In genomic region chr14:33932935-33933703, GRCm38 (mm10) we compare ENCODE assay signal across 9 mouse cellular contexts. TPM values are rescaled to one million over a fixed set of nuclear protein-coding genes. Genes with fewer than 3 reads are reported as not detected.
DNase-seq lines count a peak whose midpoint lies in the region; ATAC-seq lines count a peak whose summit lies in the region.
"Had no signal": no experiment of that assay in that cellular context is flagged by ENCODE, and none has a peak within 500 bp of the region (broad histone marks: within the 10 kb centered on the region; RNA-seq: fewer than 3 reads in every experiment).

No protein-coding gene starts in this region.

- H3K4me2 ChIP-seq in hindbrain, embryonic 13.5 days: no peak overlapping the region
- H3K4me2 ChIP-seq in embryonic facial prominence, embryonic 14.5 days (ENCODE audit: low read depth, low read length): no peak overlapping the region
- H3K4me2 ChIP-seq in hindbrain, embryonic 12.5 days (replicated peaks): no peak overlapping the region
- no peak overlapping the region for H3K4me2 ChIP-seq in midbrain, embryonic 16.5 days (ENCODE audit: low read length)

- H3K27ac ChIP-seq in hindbrain, embryonic 10.5 days: no peak overlapping the region
- H3K27ac ChIP-seq in hindbrain, embryonic 13.5 days: no peak overlapping the region
- H3K27ac ChIP-seq in embryonic facial prominence, embryonic 14.5 days (replicated peaks; ENCODE audit: low read depth, low read length): no peak overlapping the region
- H3K27ac ChIP-seq in hindbrain, embryonic 12.5 days: no peak overlapping the region
- no peak overlapping the region for H3K27ac ChIP-seq in midbrain, embryonic 16.5 days (ENCODE audit: low read length)

- H3K36me3 ChIP-seq in hindbrain, embryonic 10.5 days: no peaks in the 10 kb centered on the region
- H3K36me3 ChIP-seq in hindbrain, embryonic 13.5 days: no peaks in the 10 kb centered on the region
- peaks cover 9% of the 10 kb centered on the region; the same call in 1 of the 2 replicates for H3K36me3 ChIP-seq in embryonic facial prominence, embryonic 14.5 days (ENCODE audit: control insufficient read depth, insufficient read depth, low read length)
- no peaks in the 10 kb centered on the region for H3K36me3 ChIP-seq in hindbrain, embryonic 12.5 days
- no peaks in the 10 kb centered on the region for H3K36me3 ChIP-seq in midbrain, embryonic 16.5 days (ENCODE audit: control insufficient read depth, insufficient read depth, low read length)

- no peak overlapping the region for H3K9ac ChIP-seq in hindbrain, embryonic 13.5 days
- H3K9ac ChIP-seq in embryonic facial prominence, embryonic 14.5 days (ENCODE audit: low read depth, low read length): no peak overlapping the region
- no peak overlapping the region for H3K9ac ChIP-seq in hindbrain, embryonic 12.5 days
- H3K9ac ChIP-seq in midbrain, embryonic 16.5 days (ENCODE audit: low read depth, low read length): no peak overlapping the region

- ATAC-seq in hindbrain, embryonic 13.5 days (ENCODE audit: low FRiP score): no peak
- no peak for ATAC-seq in embryonic facial prominence, embryonic 14.5 days (ENCODE audit: low read depth)
- peak; percentile 12; the same call in 1 of the 2 replicates for ATAC-seq in hindbrain, embryonic 12.5 days (ENCODE audit: low FRiP score)
- peak; percentile 42; the same call in 1 of the 2 replicates for ATAC-seq in midbrain, embryonic 16.5 days

- peak; percentile 60 for DNase-seq in hindbrain, embryonic 10.5 days (ENCODE audit: low spot score)
- peak; percentile 65 for DNase-seq in adrenal gland, adult 2 months
- peak; percentile 45 for DNase-seq in embryonic facial prominence, embryonic 14.5 days (ENCODE audit: low spot score)
- peak; percentile 56 to 60 for DNase-seq in left cerebral cortex, postnatal 25 days (ENCODE audit: low spot score in 2 of 2)
- no peak for DNase-seq in MN1 (ENCODE audit: low spot score)

- H3K4me1 ChIP-seq in hindbrain, embryonic 10.5 days (replicated peaks): 0 out of 2 replicates have a peak, but pooled peaks cover 6% of the 10 kb centered on the region
- H3K4me1 ChIP-seq in hindbrain, embryonic 13.5 days (replicated peaks): no peaks in the 10 kb centered on the region
- H3K4me1 ChIP-seq in embryonic facial prominence, embryonic 14.5 days (ENCODE audit: control insufficient read depth, insufficient read depth, low read length): no peaks in the 10 kb centered on the region
- H3K4me1 ChIP-seq in hindbrain, embryonic 12.5 days: no peaks in the 10 kb centered on the region; the same call in 1 of the 2 replicates
- H3K4me1 ChIP-seq in midbrain, embryonic 16.5 days (ENCODE audit: control insufficient read depth, insufficient read depth, low read length): no peaks in the 10 kb centered on the region

- intact Hi-C loops in left cerebral cortex, postnatal 25 days (cut with DNase I): loop anchor here (2.0 kb wide), 2 partner anchors 238 to 260 kb away; no protein-coding TSS in a partner anchor

- peaks cover 38% of the 10 kb centered on the region for H3K27me3 ChIP-seq in hindbrain, embryonic 10.5 days (ENCODE audit: insufficient read depth, poor library complexity, severe bottlenecking)
- H3K27me3 ChIP-seq in hindbrain, embryonic 13.5 days: peaks cover 7% of the 10 kb centered on the region; the same call in 1 of the 2 replicates
- peaks cover 32% of the 10 kb centered on the region for H3K27me3 ChIP-seq in embryonic facial prominence, embryonic 14.5 days (replicated peaks; ENCODE audit: control insufficient read depth, insufficient read depth, low read length)
- H3K27me3 ChIP-seq in hindbrain, embryonic 12.5 days: peaks cover 11% of the 10 kb centered on the region
- H3K27me3 ChIP-seq in midbrain, embryonic 16.5 days (ENCODE audit: control insufficient read depth, insufficient read depth, low read depth, low read length): peaks cover 4% of the 10 kb centered on the region; the same call in 1 of the 2 replicates

- WGBS in hindbrain, embryonic 10.5 days: 75% methylated on average over 10 of the region's 10 CpGs
- WGBS in hindbrain, embryonic 13.5 days: 69% methylated on average over 10 of the region's 10 CpGs
- 57% methylated on average over 10 of the region's 10 CpGs for WGBS in embryonic facial prominence, embryonic 14.5 days
- WGBS in hindbrain, embryonic 12.5 days: 71% methylated on average over 10 of the region's 10 CpGs
- WGBS in midbrain, embryonic 16.5 days: 55% methylated on average over 10 of the region's 10 CpGs

- no peak overlapping the region for H3K4me3 ChIP-seq in hindbrain, embryonic 10.5 days
- H3K4me3 ChIP-seq in hindbrain, embryonic 13.5 days: no peak overlapping the region
- H3K4me3 ChIP-seq in embryonic facial prominence, embryonic 14.5 days (ENCODE audit: low read depth, low read length): no peak overlapping the region
- no peak overlapping the region for H3K4me3 ChIP-seq in hindbrain, embryonic 12.5 days
- H3K4me3 ChIP-seq in midbrain, embryonic 16.5 days (ENCODE audit: low read depth, low read length): no peak overlapping the region

- no peaks in the 10 kb centered on the region for H3K9me3 ChIP-seq in hindbrain, embryonic 10.5 days
- H3K9me3 ChIP-seq in hindbrain, embryonic 13.5 days: no peaks in the 10 kb centered on the region
- no peaks in the 10 kb centered on the region for H3K9me3 ChIP-seq in embryonic facial prominence, embryonic 14.5 days (ENCODE audit: control insufficient read depth, low read length)
- no peaks in the 10 kb centered on the region for H3K9me3 ChIP-seq in hindbrain, embryonic 12.5 days (replicated peaks)
- no peaks in the 10 kb centered on the region for H3K9me3 ChIP-seq in midbrain, embryonic 16.5 days (replicated peaks; ENCODE audit: control insufficient read depth, low read length, poor library complexity, severe bottlenecking)

RNA-seq across cellular contexts. Expression of gene Gdf2, which starts 7.7 kb away (rescaled TPM):
- not detected in 2 replicates for polyA plus RNA-seq in hindbrain, embryonic 10.5 days (2016; fragmentation: Nextera tagmentation; extraction: Ambion mirVana)
- polyA plus RNA-seq in hindbrain, embryonic 13.5 days (2015; fragmentation: Nextera tagmentation; extraction: Ambion mirVana): not detected in 2 replicates
- total RNA-seq in adrenal gland, adult 2 months (2021): not detected
- 0.03 TPM in 1 of 2 replicates, not detected in the other for polyA plus RNA-seq in adrenal gland, adult 2 months (2012; rRNA removed)
- polyA plus RNA-seq in embryonic facial prominence, embryonic 14.5 days (2014; fragmentation: Nextera tagmentation; extraction: Ambion mirVana): not detected in 2 replicates
- 0.06 TPM in 1 of 2 replicates, not detected in the other for polyA plus RNA-seq in hindbrain, embryonic 12.5 days (2016; fragmentation: Nextera tagmentation; extraction: Ambion mirVana)
- total RNA-seq in left cerebral cortex, postnatal 25 days (2021): not detected
- polyA plus RNA-seq in midbrain, embryonic 16.5 days (2015; fragmentation: Nextera tagmentation; extraction: Ambion mirVana): 0.06 TPM in 1 of 2 replicates, not detected in the other

RNA-seq across cellular contexts. Expression of gene Gdf10, which starts 9.7 kb away (rescaled TPM):
- 3.8 and 5.6 TPM in 2 replicates for polyA plus RNA-seq in hindbrain, embryonic 10.5 days (2016; fragmentation: Nextera tagmentation; extraction: Ambion mirVana)
- polyA plus RNA-seq in hindbrain, embryonic 13.5 days (2015; fragmentation: Nextera tagmentation; extraction: Ambion mirVana): 5.2 and 5.6 TPM in 2 replicates
- 10 to 100 TPM; 11.2 to 24.6 TPM for total RNA-seq in adrenal gland, adult 2 months (2021)
- 50.5 and 52.1 TPM in 2 replicates for polyA plus RNA-seq in adrenal gland, adult 2 months (2012; rRNA removed)
- 34.2 and 35.8 TPM in 2 replicates for polyA plus RNA-seq in embryonic facial prominence, embryonic 14.5 days (2014; fragmentation: Nextera tagmentation; extraction: Ambion mirVana)
- 17.8 and 23.7 TPM in 2 replicates for polyA plus RNA-seq in hindbrain, embryonic 12.5 days (2016; fragmentation: Nextera tagmentation; extraction: Ambion mirVana)
- 1 to 10 TPM; 3.4 to 3.9 TPM for total RNA-seq in left cerebral cortex, postnatal 25 days (2021)
- polyA plus RNA-seq in midbrain, embryonic 16.5 days (2015; fragmentation: Nextera tagmentation; extraction: Ambion mirVana): 3.2 and 4.4 TPM in 2 replicates

RNA-seq across cellular contexts. Expression of gene Rbp3, which starts 20.7 kb away (rescaled TPM):
- not detected in 2 replicates for polyA plus RNA-seq in hindbrain, embryonic 10.5 days (2016; fragmentation: Nextera tagmentation; extraction: Ambion mirVana)
- polyA plus RNA-seq in hindbrain, embryonic 13.5 days (2015; fragmentation: Nextera tagmentation; extraction: Ambion mirVana): not detected in 2 replicates
- not detected for total RNA-seq in adrenal gland, adult 2 months (2021)
- not detected in 2 replicates for polyA plus RNA-seq in adrenal gland, adult 2 months (2012; rRNA removed)
- polyA plus RNA-seq in embryonic facial prominence, embryonic 14.5 days (2014; fragmentation: Nextera tagmentation; extraction: Ambion mirVana): not detected in 2 replicates
- polyA plus RNA-seq in hindbrain, embryonic 12.5 days (2016; fragmentation: Nextera tagmentation; extraction: Ambion mirVana): not detected in 2 replicates
- under 1 TPM in 1 of 2 experiments, not detected in 1; 0.09 TPM for total RNA-seq in left cerebral cortex, postnatal 25 days (2021)
- polyA plus RNA-seq in midbrain, embryonic 16.5 days (2015; fragmentation: Nextera tagmentation; extraction: Ambion mirVana): 0.07 and 0.14 TPM in 2 replicates

RNA-seq across cellular contexts. Expression of gene Zfp488, which starts 45.4 kb away (rescaled TPM):
- 0.16 and 0.45 TPM in 2 replicates for polyA plus RNA-seq in hindbrain, embryonic 10.5 days (2016; fragmentation: Nextera tagmentation; extraction: Ambion mirVana)
- polyA plus RNA-seq in hindbrain, embryonic 13.5 days (2015; fragmentation: Nextera tagmentation; extraction: Ambion mirVana): 0.32 and 0.41 TPM in 2 replicates
- total RNA-seq in adrenal gland, adult 2 months (2021): under 1 TPM in 1 of 2 experiments, not detected in 1; 0.07 TPM
- 0.02 TPM in 1 of 2 replicates, not detected in the other for polyA plus RNA-seq in adrenal gland, adult 2 months (2012; rRNA removed)
- 0.13 and 0.14 TPM in 2 replicates for polyA plus RNA-seq in embryonic facial prominence, embryonic 14.5 days (2014; fragmentation: Nextera tagmentation; extraction: Ambion mirVana)
- polyA plus RNA-seq in hindbrain, embryonic 12.5 days (2016; fragmentation: Nextera tagmentation; extraction: Ambion mirVana): 0.25 and 0.34 TPM in 2 replicates
- total RNA-seq in left cerebral cortex, postnatal 25 days (2021): 1 to 10 TPM; 3.5 to 4.8 TPM
- 0.83 and 1.1 TPM in 2 replicates for polyA plus RNA-seq in midbrain, embryonic 16.5 days (2015; fragmentation: Nextera tagmentation; extraction: Ambion mirVana)
- polyA plus RNA-seq: heart, embryonic 16.5 days had no signal

Comparison
In these comparisons a context has a peak if more than half of its experiments do, and no peak if none do; other contexts are left out.
1. ATAC-seq: peak in hindbrain, embryonic 12.5 days (single experiment) and midbrain, embryonic 16.5 days (single experiment); none in hindbrain, embryonic 13.5 days (single experiment) and embryonic facial prominence, embryonic 14.5 days (single experiment).